ENCODE assay signal across 1 mouse cellular context in genomic region chr7:80215398-80215797, GRCm38 (mm10).
A peak's percentile ranks its signal among the peaks of the same experiment; 100 is the strongest.
TF ChIP-seq lines count a peak whose summit lies in the region.

No protein-coding gene starts in this region.

TF ChIP-seq in ES-E14, 5 proteins besides CTCF, POLR2A, EP300 and RAD21:
- no peak for TF ChIP-seq HCFC1 (IDR thresholded peaks at IDR 0.05; ENCODE audit: borderline replicate concordance, insufficient read depth, low read length)
- peak; percentile 67; the same call in 1 of the 2 replicates for TF ChIP-seq ZC3H11A (IDR thresholded peaks at IDR 0.05; ENCODE audit: borderline replicate concordance, low read depth, low read length)
- TF ChIP-seq ZNF384 (IDR thresholded peaks at IDR 0.05; ENCODE audit: low read depth, low read length), result no peak
- TF ChIP-seq MAFK (IDR thresholded peaks at IDR 0.05; ENCODE audit: insufficient read depth, low read depth, low read length), result no peak
- TF ChIP-seq CHD2 (IDR thresholded peaks at IDR 0.05; ENCODE audit: low read depth, low read length), result no peak
